Mouse (Mus musculus): ENCODE measurements at regions not wholly inside any gene's neighbourhood (a gene's known extent, or its start where the extent isn't known, plus 50 kb on each side); places are given as distances from the start of the nearest gene placed in this dataset.

DNA sequence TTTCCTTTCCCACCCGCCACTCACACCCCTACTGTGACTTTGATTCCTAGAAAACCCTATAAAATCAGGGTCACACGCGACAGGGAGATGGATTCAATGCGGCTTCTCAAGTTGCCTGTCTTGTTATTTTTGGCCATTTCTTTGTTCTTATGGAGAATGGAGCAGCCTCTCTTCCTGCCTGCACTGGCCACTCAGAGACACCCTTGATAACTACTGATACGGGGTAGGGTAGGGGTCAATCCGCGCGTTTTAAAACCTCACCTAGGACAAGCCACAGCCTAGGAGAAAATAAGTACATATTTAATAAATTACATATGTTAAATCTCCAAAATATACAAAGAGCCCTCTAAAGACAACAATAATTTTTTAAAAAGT is 309.2 kb downstream of the Matn1 start:
- TF ChIP-seq CTCF (conservative IDR thresholded peaks at IDR 0.05; ENCODE audit: low read length) (no peak), POU5F1 (IDR thresholded peaks at IDR 0.05; ENCODE audit: borderline replicate concordance, low read length) (no peak), NANOG (IDR thresholded peaks at IDR 0.05; ENCODE audit: borderline replicate concordance, low read length) (no peak)

Data from E14TG2a.4 (cell line).